Mouse (Mus musculus) C2C12 (cell line): ENCODE data around the gene Tctn1. TPM values are rescaled to one million over a fixed set of nuclear protein-coding genes. Genes with fewer than 3 reads are reported as not detected.

ENCODE experiments used
- H3K27me3 ChIP-seq: one replicate; pipeline ENCODE4 v1.6.1; 2011; ENCODE audit not compliant: control insufficient read depth, insufficient read depth, insufficient read length
- H3K36me3 ChIP-seq: one replicate; pipeline ENCODE4 v1.6.1; 2011; ENCODE audit not compliant: control insufficient read depth, insufficient read depth
- H3K4me3 ChIP-seq: one replicate; pipeline ENCODE4 v1.5.1; 2011; ENCODE audit warnings: mild to moderate bottlenecking, control low read depth; ENCODE audit not compliant: poor library complexity, insufficient read depth, severe bottlenecking
- H3K79me2 ChIP-seq: one replicate; pipeline ENCODE4 v1.6.1; 2011; ENCODE audit not compliant: control insufficient read depth, insufficient read depth
- H3K79me3 ChIP-seq: one replicate; pipeline ENCODE4 v1.6.1; 2011; ENCODE audit warnings: low read depth, control low read depth
- H3ac ChIP-seq: one replicate; pipeline ENCODE3; 2011; ENCODE audit warnings: low read depth; ENCODE audit not compliant: control insufficient read depth, insufficient read length
- CEBPB ChIP-seq: IDR thresholded peaks from one replicate; pipeline ENCODE4 v1.6.1; 2011; ENCODE audit warnings: low read depth, mild to moderate bottlenecking, control low read depth, moderate library complexity
- CTCF ChIP-seq: IDR thresholded peaks from one replicate; pipeline ENCODE4 v1.5.1; 2011; ENCODE audit not compliant: control insufficient read depth, insufficient read depth, insufficient read length
- FOSL1 ChIP-seq: IDR thresholded peaks from one replicate; pipeline ENCODE4 v1.8.0; 2011; ENCODE audit warnings: mild to moderate bottlenecking, low read length; ENCODE audit not compliant: poor library complexity, insufficient read depth, severe bottlenecking
- MAX ChIP-seq: IDR thresholded peaks from one replicate; pipeline ENCODE4 v1.6.1; 2011; ENCODE audit warnings: mild to moderate bottlenecking, control low read depth
- MYOD1 ChIP-seq: IDR thresholded peaks from one replicate; pipeline ENCODE4 v1.6.1; 2011; ENCODE audit warnings: low read depth; ENCODE audit not compliant: control insufficient read depth, insufficient read length
- MYOG ChIP-seq: IDR thresholded peaks from one replicate; pipeline ENCODE4 v1.6.1; 2011; ENCODE audit not compliant: control insufficient read depth, insufficient read length; ENCODE audit errors: extremely low read depth
- USF1 ChIP-seq: IDR thresholded peaks from one replicate; pipeline ENCODE4 v1.6.1; 2011; ENCODE audit warnings: low read depth, mild to moderate bottlenecking, control low read depth, moderate library complexity
- polyA plus RNA-seq: library from polyadenylated mRNA; unstranded; fragments of >200 nt; fragmentation: generic; extraction: Trizol; gene quantifications from one replicate; pipeline ENCODE4 v1.2.1, GENCODE M21; 2012; ENCODE audit warnings: missing spikeins

Tctn1 gene
- polyA plus RNA-seq, 1 experiment = 2.6 TPM

GRCm38 (mm10) chr5:122284183-122285028, 20.1 kb upstream of the Tctn1 start, which contains the start of gene Pptc7:
Gene Pptc7 (plus strand): TSS chr5:122284365.
- Histone ChIP-seq H3K4me3 (peak within 1 kb of the TSS; percentile 69), H3K79me2 (peaks cover 53% of the 10 kb centered on the region), H3ac (peak within 1 kb of the TSS; percentile 84), H3K79me3 (peaks cover 41% of the 10 kb centered on the region), H3K36me3 (no peaks in the 10 kb centered on the region), H3K27me3 (no peaks in the 10 kb centered on the region)
- no peak for TF ChIP-seq CTCF

- peaks cover 36% of the 10 kb centered on the region for H3K79me3 ChIP-seq
- no peak for TF ChIP-seq USF1
- TF ChIP-seq MYOG = no peak
- TF ChIP-seq MYOD1 = no peak
- no peak for TF ChIP-seq FOSL1
- no peak for TF ChIP-seq CEBPB
- TF ChIP-seq CTCF = no peak
- no peak for TF ChIP-seq MAX
- no peaks in the 10 kb centered on the region for H3K36me3 ChIP-seq
- H3ac ChIP-seq = no peak overlapping the region
- no peak overlapping the region for H3K4me3 ChIP-seq
- peaks cover 47% of the 10 kb centered on the region for H3K79me2 ChIP-seq
- no peaks in the 10 kb centered on the region for H3K27me3 ChIP-seq
Observed at GRCm38 (mm10) chr5:122283828-122284182, 19.5 kb upstream of the Tctn1 start.

DNA sequence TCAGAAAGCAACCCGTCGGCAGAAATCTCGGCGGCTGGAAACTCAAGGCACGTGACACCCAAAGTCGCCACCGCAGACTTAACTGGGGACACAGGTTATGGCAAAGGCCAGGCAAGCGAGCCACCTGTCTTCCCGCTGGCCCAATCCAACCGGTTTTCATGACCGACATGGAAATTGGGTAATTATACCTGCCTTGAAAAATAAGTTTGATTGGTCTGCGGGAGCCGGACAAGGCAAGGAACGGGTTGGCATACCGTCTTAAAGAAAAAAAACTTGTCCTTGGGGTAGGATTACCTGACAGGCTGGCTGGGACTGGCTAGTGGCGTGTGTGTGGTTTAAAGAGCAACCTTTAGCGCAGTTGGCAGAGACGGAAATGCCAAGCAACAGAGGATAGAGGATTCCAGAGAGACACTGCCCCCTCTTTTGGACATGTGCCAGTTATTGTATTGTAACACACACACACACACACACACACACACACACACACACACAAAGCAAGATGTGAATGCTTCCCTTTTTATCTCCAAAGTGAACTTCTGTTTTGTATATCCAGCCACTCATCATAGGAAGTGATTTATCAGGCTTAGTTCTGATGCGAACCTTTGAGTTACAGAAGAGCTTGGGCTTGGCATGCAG, 16.7 kb upstream of the Tctn1 start:
- Histone ChIP-seq H3K36me3 (no peaks in the 10 kb centered on the region), H3ac (no peak overlapping the region), H3K79me2 (peaks cover 18% of the 10 kb centered on the region), H3K79me3 (peaks cover 12% of the 10 kb centered on the region), H3K27me3 (no peaks in the 10 kb centered on the region), H3K4me3 (no peak overlapping the region)
- no peak for TF ChIP-seq MYOG
- TF ChIP-seq CEBPB = no peak
- no peak for TF ChIP-seq MAX
- no peak for TF ChIP-seq CTCF
- no peak for TF ChIP-seq MYOD1
- TF ChIP-seq USF1 = no peak
- TF ChIP-seq FOSL1 = no peak

DNA sequence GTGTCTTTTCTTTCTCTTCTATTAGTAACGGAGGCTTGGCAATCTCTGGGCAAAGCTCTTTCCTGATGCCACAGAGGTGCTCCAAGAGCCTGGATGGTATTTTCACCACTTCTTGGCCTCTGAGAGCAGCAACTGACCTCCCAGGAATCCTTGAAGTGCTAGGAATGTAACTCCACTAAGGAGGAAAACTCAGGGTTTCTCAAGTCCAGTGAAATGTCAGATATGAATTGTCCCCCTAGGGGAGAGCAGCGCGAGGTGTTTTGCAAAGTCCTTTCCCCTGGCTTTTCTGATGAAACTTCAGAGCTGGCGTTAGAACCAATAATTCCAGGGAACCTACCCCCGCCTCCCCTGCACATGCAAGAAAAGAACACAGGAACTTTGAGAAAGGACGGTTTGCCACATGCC, 16.2 kb upstream of the Tctn1 start:
- no peak for TF ChIP-seq MAX
- TF ChIP-seq MYOD1 = no peak
- TF ChIP-seq FOSL1 = no peak
- no peak for TF ChIP-seq USF1
- no peak for TF ChIP-seq MYOG
- no peak for TF ChIP-seq CTCF
- TF ChIP-seq CEBPB = no peak
- Histone ChIP-seq H3K36me3 (no peaks in the 10 kb centered on the region), H3K79me3 (peaks cover 7% of the 10 kb centered on the region), H3K79me2 (peaks cover 13% of the 10 kb centered on the region), H3ac (no peak overlapping the region), H3K4me3 (no peak overlapping the region), H3K27me3 (peaks cover 2% of the 10 kb centered on the region)

GRCm38 (mm10) chr5:122279799-122280421, 15.7 kb upstream of the Tctn1 start:
- H3K79me2 ChIP-seq = peaks cover 8% of the 10 kb centered on the region
- H3ac ChIP-seq = no peak overlapping the region
- no peak overlapping the region for H3K4me3 ChIP-seq
- peaks cover 3% of the 10 kb centered on the region for H3K79me3 ChIP-seq
- TF ChIP-seq MYOD1 (no peak), CEBPB (no peak), FOSL1 (no peak), USF1 (no peak), CTCF (no peak), MAX (no peak), MYOG (no peak)
- H3K27me3 ChIP-seq = peaks cover 5% of the 10 kb centered on the region
- H3K36me3 ChIP-seq = no peaks in the 10 kb centered on the region
